Mouse (Mus musculus) cerebellum, adult 2 months (tissue): ENCODE results near the gene Igsf21. TPM values are rescaled to one million over a fixed set of nuclear protein-coding genes. Genes with fewer than 3 reads are reported as not detected.

Experiments used
- DNase-seq, 2 experiments: peaks; one replicate each; pipeline ENCODE4 v3.0.0; 2021
- H3K27ac ChIP-seq: fragments of 200-500 bp; 2 replicates; pipeline ENCODE4 v1.5.1; 2012; ENCODE audit warnings: low read length, control low read depth, inconsistent platforms; ENCODE audit not compliant: insufficient read depth
- H3K27me3 ChIP-seq: fragments of 200-500 bp; 2 replicates; pipeline ENCODE4 v1.6.1; 2012; ENCODE audit warnings: inconsistent platforms, mild to moderate bottlenecking, low read length, moderate library complexity; ENCODE audit not compliant: control insufficient read depth, insufficient read depth
- H3K4me1 ChIP-seq: fragments of 200-500 bp; 2 replicates; pipeline ENCODE4 v1.6.1; 2011; ENCODE audit warnings: low read length; ENCODE audit not compliant: control insufficient read depth, insufficient read depth
- H3K4me3 ChIP-seq: fragments of 200-500 bp; replicated peaks from 2 replicates; pipeline ENCODE3; 2011; ENCODE audit warnings: mild to moderate bottlenecking, low read depth, low read length, control low read depth; ENCODE audit not compliant: insufficient read depth
- CTCF ChIP-seq: fragments of 200-500 bp; IDR thresholded peaks from 2 replicates; pipeline ENCODE4 v1.5.1; 2011; ENCODE audit warnings: low read depth, mild to moderate bottlenecking, control low read depth, low read length, moderate library complexity, borderline replicate concordance; ENCODE audit not compliant: insufficient read depth
- POLR2A ChIP-seq: fragments of 200-500 bp; IDR thresholded peaks from 2 replicates; pipeline ENCODE4 v1.6.1; 2011; ENCODE audit warnings: low read length, control low read depth, borderline replicate concordance; ENCODE audit not compliant: insufficient read depth
- WGBS: fragments of 180-500 bp; shearing (Covaris S2); methylation state at CpG from one replicate; pipeline ENCODE4 v1.1.7; 2018; 5-methylcytosine and 5-hydroxymethylcytosine counted together
- polyA plus RNA-seq: library from polyadenylated mRNA; depleted of rRNA; stranded (reverse); fragments of >200 nt; gene quantifications from 2 replicates; pipeline ENCODE4 v1.2.3, GENCODE M21; 2012

Gene Igsf21
- polyA plus RNA-seq, 1 experiment = 55.2 TPM

GRCm38 (mm10) chr4:140128116-140128515 is 118.5 kb downstream of the Igsf21 start:
- TF ChIP-seq CTCF (no peak), POLR2A (no peak)
- WGBS = 19% methylated on average over 11 of the region's 11 CpGs

GRCm38 (mm10) chr4:140125806-140126205 is 120.8 kb downstream of the Igsf21 start:
- 38% methylated on average over 7 of the region's 7 CpGs for WGBS
- Histone ChIP-seq H3K4me3 (no peak overlapping the region), H3K27ac (no peak overlapping the region), H3K4me1 (peaks cover 39% of the 10 kb centered on the region), H3K27me3 (no peaks in the 10 kb centered on the region)
- no peak for DNase-seq
- TF ChIP-seq CTCF (no peak), POLR2A (no peak)

More at GRCm38 (mm10) chr4:140128116-140128515, 118.5 kb downstream of the Igsf21 start:
- peaks cover 37% of the 10 kb centered on the region for H3K4me1 ChIP-seq
- DNase-seq = peak; percentile 47 to 55
- no peak overlapping the region for H3K27ac ChIP-seq
- no peaks in the 10 kb centered on the region for H3K27me3 ChIP-seq
- no peak overlapping the region for H3K4me3 ChIP-seq

- Histone ChIP-seq H3K27ac (no peak overlapping the region), H3K4me3 (no peak overlapping the region), H3K27me3 (no peaks in the 10 kb centered on the region), H3K4me1 (peaks cover 27% of the 10 kb centered on the region)
- TF ChIP-seq POLR2A = no peak
- no peak for TF ChIP-seq CTCF
- 88% methylated on average over 5 of the region's 5 CpGs for WGBS
- DNase-seq = no peak
Measured at GRCm38 (mm10) chr4:140122534-140122933, 124.0 kb downstream of the Igsf21 start.

- H3K4me1 ChIP-seq = peaks cover 44% of the 10 kb centered on the region
- H3K4me3 ChIP-seq = no peak overlapping the region
- no peaks in the 10 kb centered on the region for H3K27me3 ChIP-seq
- TF ChIP-seq POLR2A (no peak), CTCF (no peak)
- WGBS = 15% methylated on average over 7 of the region's 7 CpGs
- DNase-seq = peak; percentile 65 to 78
- H3K27ac ChIP-seq = peak overlapping the region; percentile 53
Measured at GRCm38 (mm10) chr4:140117275-140117691, 129.3 kb downstream of the Igsf21 start.

- DNase-seq = no peak
- H3K27ac ChIP-seq = no peak overlapping the region
- H3K27me3 ChIP-seq = no peaks in the 10 kb centered on the region
- TF ChIP-seq POLR2A (no peak), CTCF (no peak)
- peaks cover 35% of the 10 kb centered on the region for H3K4me1 ChIP-seq
- no peak overlapping the region for H3K4me3 ChIP-seq
- 59% methylated on average over 9 of the region's 9 CpGs for WGBS
Measured at GRCm38 (mm10) chr4:140115756-140116155, 130.8 kb downstream of the Igsf21 start.

- peaks cover 34% of the 10 kb centered on the region for H3K4me1 ChIP-seq
- no peaks in the 10 kb centered on the region for H3K27me3 ChIP-seq
- TF ChIP-seq POLR2A = no peak
- TF ChIP-seq CTCF = peak; percentile 26; the same call in 1 of the 2 replicates
- no peak for DNase-seq
- WGBS = 96% methylated on average over 6 of the region's 6 CpGs
- H3K27ac ChIP-seq = no peak overlapping the region
- no peak overlapping the region for H3K4me3 ChIP-seq
Measured at GRCm38 (mm10) chr4:140115053-140115452, 131.5 kb downstream of the Igsf21 start.

GRCm38 (mm10) chr4:140113690-140114475 is 132.7 kb downstream of the Igsf21 start:
- 58% methylated on average over 18 of the region's 18 CpGs for WGBS
- TF ChIP-seq CTCF = no peak
- TF ChIP-seq POLR2A = no peak
- peak; percentile 46 to 65 for DNase-seq
- no peaks in the 10 kb centered on the region for H3K27me3 ChIP-seq
- no peak overlapping the region for H3K4me3 ChIP-seq
- no peak overlapping the region for H3K27ac ChIP-seq
- peaks cover 43% of the 10 kb centered on the region for H3K4me1 ChIP-seq

GRCm38 (mm10) chr4:140109626-140109948 is 137.0 kb downstream of the Igsf21 start:
- Histone ChIP-seq H3K4me1 (peaks cover 46% of the 10 kb centered on the region), H3K27me3 (no peaks in the 10 kb centered on the region), H3K4me3 (peak overlapping the region; percentile 14), H3K27ac (peak overlapping the region; percentile 40)
- TF ChIP-seq POLR2A (no peak), CTCF (no peak)
- 16% methylated on average over 6 of the region's 6 CpGs for WGBS
- DNase-seq = peak in 1 of 2 experiments; percentile 68
